ENCODE assay signal across 8 mouse cellular contexts in genomic region chr11:76666002-76666649, GRCm38 (mm10). TPM values are rescaled to one million over a fixed set of nuclear protein-coding genes. Genes with fewer than 3 reads are reported as not detected.
A peak's percentile ranks its signal among the peaks of the same experiment; 100 is the strongest.
DNase-seq lines count a peak whose midpoint lies in the region; ATAC-seq and TF ChIP-seq lines count a peak whose summit lies in the region.

No protein-coding gene starts in this region.

- no peak for DNase-seq in heart, adult 8-10 months (ENCODE audit: low spot score)
- peak; percentile 10 for DNase-seq in forebrain, embryonic 14.5 days (ENCODE audit: low spot score)
- DNase-seq in urinary bladder, postnatal 36 days (ENCODE audit: low spot score in 2 of 2) = no peak
- no peak for DNase-seq in T-cell, adult 2 months (ENCODE audit: low spot score)

- no peaks in the 10 kb centered on the region for H3K9me3 ChIP-seq in heart, embryonic 14.5 days (ENCODE audit: control insufficient read depth, low read length)
- H3K9me3 ChIP-seq in forebrain, embryonic 14.5 days (replicated peaks; ENCODE audit: control insufficient read depth, low read length) = no peaks in the 10 kb centered on the region
- no peaks in the 10 kb centered on the region for H3K9me3 ChIP-seq in liver, embryonic 12.5 days (replicated peaks)

- peak overlapping the region; percentile 65 for H3K4me2 ChIP-seq in heart, embryonic 14.5 days (ENCODE audit: low read length)
- H3K4me2 ChIP-seq in forebrain, embryonic 14.5 days (ENCODE audit: low read length) = peak overlapping the region; percentile 47
- H3K4me2 ChIP-seq in liver, embryonic 12.5 days = peak overlapping the region; percentile 40

- no peak for TF ChIP-seq POLR2A in bone marrow macrophage, adult 2 months (IDR thresholded peaks at IDR 0.05; ENCODE audit: borderline replicate concordance, low read depth, low read length)

- no peak overlapping the region for H3K27ac ChIP-seq in heart, embryonic 14.5 days (replicated peaks in 1 of 2; ENCODE audit: control insufficient read depth in 1 of 2, insufficient read depth in 1 of 2, low read depth in 2 of 2, low read length in 2 of 2)
- no peak overlapping the region for H3K27ac ChIP-seq in bone marrow macrophage, adult 2 months (ENCODE audit: insufficient read depth, low read depth, low read length)
- no peak overlapping the region for H3K27ac ChIP-seq in forebrain, embryonic 14.5 days (ENCODE audit: low read depth, low read length)
- H3K27ac ChIP-seq in liver, embryonic 12.5 days = no peak overlapping the region

- peaks cover 2 to 3% of the 10 kb centered on the region in 2 experiments; a peak in 1 of 4 replicates for H3K4me1 ChIP-seq in heart, embryonic 14.5 days (ENCODE audit: control insufficient read depth in 2 of 2, insufficient read depth in 2 of 2, low read length in 2 of 2)
- peaks cover 3% of the 10 kb centered on the region; the same call in 1 of the 2 replicates for H3K4me1 ChIP-seq in bone marrow macrophage, adult 2 months (ENCODE audit: control insufficient read depth, insufficient read depth, low read length)
- no peaks in the 10 kb centered on the region for H3K4me1 ChIP-seq in forebrain, embryonic 14.5 days (ENCODE audit: control insufficient read depth, insufficient read depth, low read length)
- H3K4me1 ChIP-seq in liver, embryonic 12.5 days = no peaks in the 10 kb centered on the region

- no peak for TF ChIP-seq CTCF in bone marrow macrophage, adult 2 months (IDR thresholded peaks at IDR 0.05; ENCODE audit: low read depth, low read length)

- H3K9ac ChIP-seq in heart, embryonic 14.5 days (ENCODE audit: low read length) = peak overlapping the region; percentile 39; the same call in 1 of the 2 replicates
- peak overlapping the region; percentile 49; the same call in 1 of the 2 replicates for H3K9ac ChIP-seq in forebrain, embryonic 14.5 days (ENCODE audit: low read length)
- H3K9ac ChIP-seq in liver, embryonic 12.5 days = no peak overlapping the region

- no peaks in the 10 kb centered on the region for H3K36me3 ChIP-seq in heart, embryonic 14.5 days (ENCODE audit: control insufficient read depth, insufficient read depth, low read length)
- no peaks in the 10 kb centered on the region for H3K36me3 ChIP-seq in forebrain, embryonic 14.5 days (ENCODE audit: control insufficient read depth, insufficient read depth, low read length)
- H3K36me3 ChIP-seq in liver, embryonic 12.5 days = no peaks in the 10 kb centered on the region

- no peak for ATAC-seq in heart, embryonic 14.5 days (ENCODE audit: insufficient number of reproducible peaks, insufficient read depth, low FRiP score, low read depth)
- no peak for ATAC-seq in forebrain, embryonic 14.5 days
- no peak for ATAC-seq in liver, embryonic 12.5 days
- no peak for ATAC-seq in CD4-positive, CD25-positive, alpha-beta regulatory T cell, adult 4 months

- 8% methylated on average over 35 of the region's 35 CpGs for WGBS in heart, embryonic 14.5 days
- WGBS in forebrain, embryonic 14.5 days = 8% methylated on average over 35 of the region's 35 CpGs
- 8% methylated on average over 35 of the region's 35 CpGs for WGBS in liver, embryonic 12.5 days (ENCODE audit: insufficient replicate concordance)

- peak overlapping the region; percentile 31 to 34 for H3K4me3 ChIP-seq in heart, embryonic 14.5 days (ENCODE audit: control insufficient read depth in 1 of 2, insufficient read depth in 1 of 2, low read depth in 1 of 2, low read length in 2 of 2)
- H3K4me3 ChIP-seq in bone marrow macrophage, adult 2 months (ENCODE audit: insufficient read depth, low read length) = peak overlapping the region; percentile 29; the same call in 1 of the 2 replicates
- H3K4me3 ChIP-seq in forebrain, embryonic 14.5 days (ENCODE audit: low read depth, low read length) = peak overlapping the region; percentile 28
- peak overlapping the region; percentile 22; the same call in 1 of the 2 replicates for H3K4me3 ChIP-seq in liver, embryonic 12.5 days

- peaks cover 69% of the 10 kb centered on the region for H3K27me3 ChIP-seq in heart, embryonic 14.5 days (ENCODE audit: control insufficient read depth, insufficient read depth, low read length)
- peaks cover 47% of the 10 kb centered on the region for H3K27me3 ChIP-seq in forebrain, embryonic 14.5 days (replicated peaks; ENCODE audit: control insufficient read depth, insufficient read depth, low read length)
- H3K27me3 ChIP-seq in liver, embryonic 12.5 days (replicated peaks) = peaks cover 81% of the 10 kb centered on the region

RNA-seq across cellular contexts. Expression of gene Bhlha9, which starts 6.1 kb away (rescaled TPM):
- not detected in 2 replicates for polyA plus RNA-seq in heart, embryonic 14.5 days (2014; fragmentation: Nextera tagmentation; extraction: Ambion mirVana)
- total RNA-seq in heart, adult 8-10 months (2022) = not detected
- polyA plus RNA-seq in bone marrow macrophage, adult 2 months (2012; ENCODE audit: insufficient read depth, insufficient read length, missing spikeins) = not detected in 2 replicates
- 0.47 and 0.48 TPM in 2 replicates for polyA plus RNA-seq in forebrain, embryonic 14.5 days (2014; fragmentation: Nextera tagmentation; extraction: Ambion mirVana)
- polyA plus RNA-seq in liver, embryonic 12.5 days (2016; fragmentation: Nextera tagmentation; extraction: Ambion mirVana) = not detected in 2 replicates
- polyA plus RNA-seq in CD4-positive, CD25-positive, alpha-beta regulatory T cell, adult 4 months (2017; shearing (Covaris generic)) = not detected

RNA-seq across cellular contexts. Expression of gene Trarg1, which starts 13.5 kb away (rescaled TPM):
- 0.08 TPM in 1 of 2 replicates, not detected in the other for polyA plus RNA-seq in heart, embryonic 14.5 days (2014; fragmentation: Nextera tagmentation; extraction: Ambion mirVana)
- total RNA-seq in heart, adult 8-10 months (2022) = 1 to 10 TPM; 2.6 to 3.6 (median 3.1) TPM
- not detected in 2 replicates for polyA plus RNA-seq in bone marrow macrophage, adult 2 months (2012; ENCODE audit: insufficient read depth, insufficient read length, missing spikeins)
- polyA plus RNA-seq in forebrain, embryonic 14.5 days (2014; fragmentation: Nextera tagmentation; extraction: Ambion mirVana) = 0.23 and 0.31 TPM in 2 replicates
- polyA plus RNA-seq in liver, embryonic 12.5 days (2016; fragmentation: Nextera tagmentation; extraction: Ambion mirVana) = not detected in 2 replicates
- not detected for polyA plus RNA-seq in CD4-positive, CD25-positive, alpha-beta regulatory T cell, adult 4 months (2017; shearing (Covaris generic))

RNA-seq across cellular contexts. Expression of gene Abr, which starts 44.0 kb away (rescaled TPM):
- polyA plus RNA-seq in heart, embryonic 14.5 days (2014; fragmentation: Nextera tagmentation; extraction: Ambion mirVana) = 25.6 and 25.8 TPM in 2 replicates
- total RNA-seq in heart, adult 8-10 months (2022) = 10 to 100 TPM; 21.9 to 28.6 (median 25.0) TPM
- polyA plus RNA-seq in bone marrow macrophage, adult 2 months (2012; ENCODE audit: insufficient read depth, insufficient read length, missing spikeins) = 145 and 158 TPM in 2 replicates
- polyA plus RNA-seq in forebrain, embryonic 14.5 days (2014; fragmentation: Nextera tagmentation; extraction: Ambion mirVana) = 88.8 and 105 TPM in 2 replicates
- polyA plus RNA-seq in liver, embryonic 12.5 days (2016; fragmentation: Nextera tagmentation; extraction: Ambion mirVana) = 5.8 and 7.4 TPM in 2 replicates
- 10 to 100 TPM; 14.5 to 14.6 TPM for polyA plus RNA-seq in CD4-positive, CD25-positive, alpha-beta regulatory T cell, adult 4 months (2017; shearing (Covaris generic))
